Mouse (Mus musculus): ENCODE measurements around the gene Ttc13. TPM values are rescaled to one million over a fixed set of nuclear protein-coding genes. Genes with fewer than 3 reads are reported as not detected.
A peak's percentile ranks its signal among the peaks of the same experiment; 100 is the strongest.

The Ttc13 gene
- total RNA-seq (2014; fragmentation: Nextera tagmentation) (26.2 and 35.1 TPM in 2 replicates), total RNA-seq (2017) (30.4 and 35.5 TPM in 2 replicates), polyA plus RNA-seq (2012) (6.8 and 9.2 TPM in 2 replicates)

DNA sequence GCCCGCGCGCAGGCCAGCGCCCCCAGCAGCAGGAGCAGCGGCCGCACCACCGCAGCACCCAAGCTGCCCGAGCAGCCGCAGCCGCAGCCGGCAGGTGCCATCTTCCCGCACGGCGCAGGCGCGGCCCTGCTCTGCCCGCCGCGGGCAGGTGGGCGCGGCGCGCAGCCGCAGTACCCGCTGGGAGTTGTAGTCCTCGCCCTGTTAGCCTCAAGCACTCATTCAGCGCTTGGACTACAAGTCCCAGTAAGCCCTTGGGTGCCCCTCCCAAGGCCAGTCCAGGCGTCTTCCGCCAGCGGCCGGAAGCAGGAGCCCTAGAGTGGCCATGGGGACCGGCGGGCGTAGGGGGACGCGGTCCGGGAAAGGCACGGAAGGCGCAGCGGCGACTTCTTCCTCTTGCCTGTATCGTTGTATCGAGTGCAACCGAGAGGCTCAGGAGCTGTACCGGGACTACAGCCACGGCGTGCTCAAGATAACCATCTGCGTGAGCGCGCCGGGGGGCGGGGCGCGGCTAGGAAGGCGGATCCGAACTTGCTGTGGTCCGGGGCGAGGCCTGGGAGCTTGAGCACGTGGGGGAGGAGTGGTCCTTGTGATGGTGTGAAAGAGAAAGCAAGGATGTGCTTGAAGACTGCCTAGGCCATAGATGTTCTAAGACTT, at the start of gene Ttc13, which contains the start of gene Arv1:
Gene Ttc13 (minus strand): TSS at position 122 of the 654 bp plus-strand sequence.
Gene Arv1 (plus strand): TSS at position 278 of the 654 bp plus-strand sequence.
- TF ChIP-seq POLR2AphosphoS5 (IDR thresholded peaks at IDR 0.05; ENCODE audit: insufficient replicate concordance, low read depth, low read length) (no peak), GATA2 (IDR thresholded peaks at IDR 0.05; ENCODE audit: borderline replicate concordance, low read depth, low read length) (no peak), TAL1 (conservative IDR thresholded peaks at IDR 0.05; ENCODE audit: low read depth, low read length) (no peak), GATA1 (IDR thresholded peaks at IDR 0.05; ENCODE audit: borderline replicate concordance, low read length) (no peak), CTCF (IDR thresholded peaks at IDR 0.05; ENCODE audit: low read depth, low read length) (no peak)
- H3K36me3 ChIP-seq (replicated peaks): peaks cover 48% of the 10 kb centered on the region
- peak within 1 kb of the TSS; percentile 97 for H3K4me3 ChIP-seq (ENCODE audit: low read depth, low read length)
- ATAC-seq (ENCODE audit: extremely low read depth, insufficient number of reproducible peaks, low FRiP score, poor library complexity, severe bottlenecking) (peak; percentile 98), DNase-seq (ENCODE audit: low spot score) (peak; percentile 98)
- peaks cover 29% of the 10 kb centered on the region for H3K4me1 ChIP-seq (ENCODE audit: insufficient read depth, low read depth, low read length)
- H3K27me3 ChIP-seq (ENCODE audit: insufficient read depth, low read length): no peaks in the 10 kb centered on the region
- no peaks in the 10 kb centered on the region for H3K9me3 ChIP-seq (replicated peaks)

GRCm38 (mm10) chr8:124763061-124763460, 41.3 kb upstream of the Ttc13 start:
- Histone ChIP-seq H3K36me3 (replicated peaks) (no peaks in the 10 kb centered on the region), H3K4me1 (ENCODE audit: insufficient read depth, low read depth, low read length) (no peaks in the 10 kb centered on the region), H3K4me3 (ENCODE audit: low read depth, low read length) (no peak overlapping the region), H3K9me3 (replicated peaks) (no peaks in the 10 kb centered on the region; the same call in 1 of the 2 replicates), H3K27me3 (ENCODE audit: insufficient read depth, low read length) (no peaks in the 10 kb centered on the region)
- TF ChIP-seq POLR2AphosphoS5 (IDR thresholded peaks at IDR 0.05; ENCODE audit: insufficient replicate concordance, low read depth, low read length) (no peak), TAL1 (conservative IDR thresholded peaks at IDR 0.05; ENCODE audit: low read depth, low read length) (no peak), GATA2 (IDR thresholded peaks at IDR 0.05; ENCODE audit: borderline replicate concordance, low read depth, low read length) (no peak), CTCF (IDR thresholded peaks at IDR 0.05; ENCODE audit: low read depth, low read length) (no peak), GATA1 (IDR thresholded peaks at IDR 0.05; ENCODE audit: borderline replicate concordance, low read length) (no peak)
- no peak for DNase-seq (ENCODE audit: low spot score)
- no peak for ATAC-seq (ENCODE audit: extremely low read depth, insufficient number of reproducible peaks, low FRiP score, poor library complexity, severe bottlenecking)

DNA sequence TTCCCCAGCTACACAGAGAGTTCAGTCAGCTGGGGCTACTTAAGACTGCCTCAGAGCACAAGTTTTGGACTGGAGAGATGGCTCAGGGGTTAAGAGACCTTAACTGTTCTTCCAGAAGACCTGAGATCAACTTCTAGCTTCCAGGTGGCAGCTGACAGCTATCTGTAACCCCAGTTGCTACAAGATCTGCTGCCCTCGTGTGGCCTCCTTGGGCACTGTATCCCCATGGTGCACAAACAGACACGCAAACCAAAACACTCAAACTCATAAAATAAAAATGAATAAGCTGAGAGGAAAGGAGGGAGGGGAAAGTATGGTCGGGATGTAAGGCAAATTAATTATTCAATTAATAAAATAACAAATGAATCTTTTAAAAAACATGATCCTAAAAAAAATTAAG, 36.8 kb upstream of the Ttc13 start:
- H3K36me3 ChIP-seq (replicated peaks): no peaks in the 10 kb centered on the region
- 0 out of 2 replicates have a peak, but pooled peaks cover 2% of the 10 kb centered on the region for H3K27me3 ChIP-seq (ENCODE audit: insufficient read depth, low read length)
- no peaks in the 10 kb centered on the region; the same call in 1 of the 2 replicates for H3K9me3 ChIP-seq (replicated peaks)
- TF ChIP-seq GATA2 (IDR thresholded peaks at IDR 0.05; ENCODE audit: borderline replicate concordance, low read depth, low read length) (no peak), POLR2AphosphoS5 (IDR thresholded peaks at IDR 0.05; ENCODE audit: insufficient replicate concordance, low read depth, low read length) (no peak), CTCF (IDR thresholded peaks at IDR 0.05; ENCODE audit: low read depth, low read length) (no peak), GATA1 (IDR thresholded peaks at IDR 0.05; ENCODE audit: borderline replicate concordance, low read length) (no peak), TAL1 (conservative IDR thresholded peaks at IDR 0.05; ENCODE audit: low read depth, low read length) (no peak)
- H3K4me3 ChIP-seq (ENCODE audit: low read depth, low read length): no peak overlapping the region
- DNase-seq (ENCODE audit: low spot score) (no peak), ATAC-seq (ENCODE audit: extremely low read depth, insufficient number of reproducible peaks, low FRiP score, poor library complexity, severe bottlenecking) (no peak)
- H3K4me1 ChIP-seq (ENCODE audit: insufficient read depth, low read depth, low read length): no peaks in the 10 kb centered on the region

- ATAC-seq (ENCODE audit: extremely low read depth, insufficient number of reproducible peaks, low FRiP score, poor library complexity, severe bottlenecking) (no peak), DNase-seq (ENCODE audit: low spot score) (no peak)
- no peak overlapping the region for H3K4me3 ChIP-seq (ENCODE audit: low read depth, low read length)
- no peaks in the 10 kb centered on the region for H3K36me3 ChIP-seq (replicated peaks)
- H3K27me3 ChIP-seq (ENCODE audit: insufficient read depth, low read length): peaks cover 9% of the 10 kb centered on the region; the same call in 1 of the 2 replicates
- TF ChIP-seq TAL1 (conservative IDR thresholded peaks at IDR 0.05; ENCODE audit: low read depth, low read length) (no peak), GATA1 (IDR thresholded peaks at IDR 0.05; ENCODE audit: borderline replicate concordance, low read length) (no peak), POLR2AphosphoS5 (IDR thresholded peaks at IDR 0.05; ENCODE audit: insufficient replicate concordance, low read depth, low read length) (no peak), GATA2 (IDR thresholded peaks at IDR 0.05; ENCODE audit: borderline replicate concordance, low read depth, low read length) (no peak), CTCF (IDR thresholded peaks at IDR 0.05; ENCODE audit: low read depth, low read length) (no peak)
- peaks cover 6% of the 10 kb centered on the region for H3K9me3 ChIP-seq (replicated peaks)
- H3K4me1 ChIP-seq (ENCODE audit: insufficient read depth, low read depth, low read length): peaks cover 7% of the 10 kb centered on the region
Measured at GRCm38 (mm10) chr8:124756601-124757000, 34.8 kb upstream of the Ttc13 start.

DNA sequence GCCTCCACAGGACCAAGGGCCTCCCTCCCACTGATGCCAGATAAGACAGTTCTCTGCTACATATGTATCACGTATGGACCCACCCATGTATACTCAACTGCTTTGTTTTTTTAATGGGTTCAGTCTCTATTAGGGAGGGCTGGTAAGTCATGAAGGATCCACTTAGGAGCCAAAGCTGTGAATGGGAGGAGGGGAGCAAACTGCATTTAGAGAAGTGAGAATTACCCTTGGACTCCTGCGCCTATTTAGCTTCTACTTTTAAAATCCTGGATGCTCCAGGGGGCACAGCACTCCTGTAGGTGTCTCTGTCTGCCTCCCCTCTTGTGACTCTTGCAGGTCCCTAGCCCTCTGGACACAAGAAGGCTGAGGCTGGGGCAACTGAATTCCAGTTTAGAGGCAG, 34.4 kb upstream of the Ttc13 start:
- no peak for ATAC-seq (ENCODE audit: extremely low read depth, insufficient number of reproducible peaks, low FRiP score, poor library complexity, severe bottlenecking)
- TF ChIP-seq GATA1 (IDR thresholded peaks at IDR 0.05; ENCODE audit: borderline replicate concordance, low read length): no peak
- no peak for TF ChIP-seq POLR2AphosphoS5 (IDR thresholded peaks at IDR 0.05; ENCODE audit: insufficient replicate concordance, low read depth, low read length)
- no peak for TF ChIP-seq TAL1 (conservative IDR thresholded peaks at IDR 0.05; ENCODE audit: low read depth, low read length)
- no peak for TF ChIP-seq CTCF (IDR thresholded peaks at IDR 0.05; ENCODE audit: low read depth, low read length)
- TF ChIP-seq GATA2 (IDR thresholded peaks at IDR 0.05; ENCODE audit: borderline replicate concordance, low read depth, low read length): no peak
- Histone ChIP-seq H3K4me3 (ENCODE audit: low read depth, low read length) (no peak overlapping the region), H3K36me3 (replicated peaks) (no peaks in the 10 kb centered on the region), H3K4me1 (ENCODE audit: insufficient read depth, low read depth, low read length) (peaks cover 9% of the 10 kb centered on the region), H3K27me3 (ENCODE audit: insufficient read depth, low read length) (peaks cover 12% of the 10 kb centered on the region; the same call in 1 of the 2 replicates), H3K9me3 (replicated peaks) (peaks cover 11% of the 10 kb centered on the region)
- DNase-seq (ENCODE audit: low spot score): no peak

- ATAC-seq (ENCODE audit: extremely low read depth, insufficient number of reproducible peaks, low FRiP score, poor library complexity, severe bottlenecking) (no peak), DNase-seq (ENCODE audit: low spot score) (no peak)
- no peak for TF ChIP-seq GATA1 (IDR thresholded peaks at IDR 0.05; ENCODE audit: borderline replicate concordance, low read length)
- peaks cover 11% of the 10 kb centered on the region for H3K9me3 ChIP-seq (replicated peaks)
- no peaks in the 10 kb centered on the region for H3K36me3 ChIP-seq (replicated peaks)
- no peak overlapping the region for H3K4me3 ChIP-seq (ENCODE audit: low read depth, low read length)
- peaks cover 9% of the 10 kb centered on the region for H3K4me1 ChIP-seq (ENCODE audit: insufficient read depth, low read depth, low read length)
- peaks cover 14% of the 10 kb centered on the region; the same call in 1 of the 2 replicates for H3K27me3 ChIP-seq (ENCODE audit: insufficient read depth, low read length)
Measured at GRCm38 (mm10) chr8:124755481-124755880, 33.7 kb upstream of the Ttc13 start.
